Mouse (Mus musculus) left cerebral cortex, adult 9 months (tissue): ENCODE results near the gene Grin3b.
"Not testable (repeated sequence)": the region's sequence is repeated elsewhere in the genome, so short reads cannot be mapped to it uniquely, and the experiment has no call there.

Experiments
- DNase-seq, 2 experiments: peaks; one replicate each; pipeline ENCODE4 v3.0.0; 2022; ENCODE audit warnings: low spot score in 2 of 2

The Grin3b gene

DNA sequence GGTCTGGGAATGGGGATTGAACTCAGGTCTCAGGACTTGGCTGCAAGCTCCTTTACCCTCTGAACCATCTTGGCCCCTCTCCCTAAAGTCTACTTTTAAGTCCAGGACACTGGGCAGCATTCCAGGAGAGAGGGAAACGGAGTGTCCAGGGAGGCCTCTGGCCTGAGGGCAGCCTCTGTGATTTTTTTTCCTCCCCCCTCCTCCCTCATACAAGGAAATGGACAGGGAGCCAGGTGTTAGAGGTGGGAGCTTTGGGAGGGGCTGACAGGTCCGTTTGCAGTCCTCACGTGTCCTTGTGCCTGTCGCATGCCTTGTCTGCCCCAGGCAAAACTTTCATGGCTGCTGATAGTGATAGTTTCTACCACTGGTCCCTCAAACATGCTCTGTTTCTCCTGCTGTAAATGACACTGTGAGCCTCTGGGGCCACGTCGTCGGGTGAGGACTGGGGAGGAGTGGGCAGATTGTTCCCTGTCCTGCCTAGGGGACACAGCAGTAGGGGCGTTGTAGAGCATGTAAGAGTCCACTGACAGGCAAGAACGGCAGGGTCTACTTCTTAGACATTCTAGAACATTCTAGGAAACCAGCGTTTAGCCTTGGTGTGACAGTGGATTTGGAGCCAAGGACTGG lies 34.1 kb upstream of the Grin3b start:
- no peak for DNase-seq

DNA sequence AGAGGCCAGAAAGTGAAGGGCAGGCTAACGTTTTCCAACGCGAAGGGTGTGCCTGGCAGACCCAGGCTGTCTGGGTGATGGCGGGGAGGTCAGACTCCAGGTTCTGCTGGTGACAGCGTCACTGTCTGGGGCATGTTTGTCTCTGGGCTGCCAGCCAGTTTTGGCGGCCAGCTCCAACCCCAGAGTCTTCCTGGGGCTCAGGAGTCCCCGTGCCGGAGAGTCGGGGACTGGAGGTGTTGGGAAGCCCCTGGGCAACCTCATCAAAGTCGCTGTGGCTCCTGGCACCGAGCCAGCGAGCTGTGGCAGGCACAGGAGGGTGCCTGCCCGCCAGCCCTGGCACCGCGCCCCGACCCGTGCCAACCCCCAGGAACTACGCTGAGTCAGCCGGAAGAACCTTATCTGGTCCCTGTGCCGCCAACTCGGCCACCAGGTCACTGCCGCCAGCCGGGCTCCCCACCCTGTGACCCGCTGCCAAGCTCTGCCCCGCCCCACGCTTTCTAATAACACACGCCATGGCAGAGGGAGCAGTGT lies 33.5 kb upstream of the Grin3b start:
- no peak for DNase-seq

DNA sequence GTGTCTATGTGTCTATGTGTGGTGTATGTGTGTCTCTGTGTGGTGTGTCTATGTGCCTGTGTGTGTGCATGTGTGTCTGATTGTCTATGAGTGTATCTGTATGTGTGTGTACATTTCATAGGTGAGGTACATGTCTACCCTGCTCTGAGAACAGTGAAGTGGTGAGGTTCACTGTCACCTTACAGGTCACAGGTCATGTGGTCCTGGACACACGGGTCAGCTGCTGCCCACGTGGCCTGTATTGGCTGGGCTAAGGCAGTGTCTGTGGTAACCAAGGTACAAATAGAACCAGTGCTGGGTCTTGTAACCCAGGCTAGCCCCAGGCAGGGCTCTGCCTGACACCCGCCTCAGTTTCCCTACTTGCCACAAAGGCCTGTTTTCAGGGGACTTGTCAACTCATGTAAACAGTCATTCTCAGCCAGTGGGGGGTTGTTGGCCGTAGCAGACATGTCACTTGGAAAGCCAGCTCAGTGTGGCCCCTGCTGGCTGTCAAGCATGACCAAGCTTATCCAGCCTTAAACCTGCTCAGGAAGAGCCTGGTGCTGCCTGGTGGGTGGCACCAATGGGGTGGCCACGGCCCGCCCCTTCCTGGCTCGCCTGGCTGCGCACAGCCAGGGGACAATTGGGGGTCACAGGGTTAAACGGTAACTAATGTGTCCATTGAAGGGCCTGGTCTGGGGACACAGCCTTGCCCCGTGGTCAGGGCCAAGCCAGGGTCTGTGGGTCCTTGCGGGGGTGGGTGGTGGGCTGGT lies 32.6 kb upstream of the Grin3b start:
- no peak for DNase-seq

DNA sequence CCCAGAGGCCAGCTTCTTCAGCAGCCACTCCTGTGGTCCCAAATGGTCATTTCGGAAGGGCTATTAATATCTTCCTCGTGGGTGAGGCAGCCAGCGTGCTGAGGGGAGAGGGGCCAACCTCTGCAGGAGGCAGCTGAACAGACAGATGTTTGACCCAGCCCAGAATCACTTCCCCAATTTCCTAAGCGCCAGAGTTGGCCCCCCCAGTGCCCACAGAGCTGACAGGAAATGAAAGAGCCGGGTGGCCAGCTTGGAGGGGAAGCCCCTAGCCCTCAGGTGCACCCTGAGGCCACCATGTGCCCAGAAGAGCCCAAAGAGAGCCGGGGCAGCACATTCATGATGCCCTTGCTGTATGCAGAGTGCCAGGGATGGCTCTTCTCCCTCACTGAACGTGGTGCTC lies 29.8 kb upstream of the Grin3b start:
- DNase-seq = no peak

DNA sequence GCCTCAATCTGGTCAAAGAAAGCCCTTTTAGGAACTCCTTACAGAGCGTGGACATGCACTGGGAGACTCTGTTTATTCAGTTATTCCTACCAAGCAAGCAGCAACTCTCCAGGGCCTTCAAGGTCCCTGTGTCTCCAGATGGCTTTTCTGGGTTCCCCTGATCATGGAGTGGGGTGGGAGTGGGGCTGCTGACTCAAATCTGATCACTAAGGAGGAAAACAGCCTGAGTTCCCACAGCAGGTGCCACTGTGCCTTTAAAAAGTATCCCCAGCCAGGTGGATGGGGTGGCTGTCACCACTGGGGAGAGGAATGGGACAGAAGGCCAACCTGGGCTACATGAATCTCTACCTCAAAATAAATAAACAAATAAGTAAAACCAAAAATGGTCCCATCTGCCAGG lies 27.5 kb upstream of the Grin3b start:
- no peak for DNase-seq

DNA sequence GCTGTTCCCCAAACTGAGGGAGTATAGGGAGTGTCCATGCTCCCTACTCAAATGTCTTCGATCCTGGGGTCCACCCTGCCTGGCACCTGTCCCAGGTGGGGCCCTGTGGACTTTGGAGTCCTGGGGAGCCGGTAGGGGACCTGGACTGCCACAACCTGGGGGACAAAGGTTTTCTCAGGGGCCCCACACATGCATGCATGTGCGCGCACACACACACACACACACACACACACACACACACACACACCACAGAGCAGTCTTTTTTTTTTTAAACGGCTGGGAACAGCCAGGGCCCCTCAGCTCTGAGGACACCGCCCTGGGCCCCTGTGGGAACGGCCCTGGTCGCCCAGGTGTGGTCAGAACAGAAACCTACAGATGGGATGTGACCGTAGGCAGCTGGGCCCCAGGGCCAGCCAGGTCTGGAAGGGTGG lies 27.0 kb upstream of the Grin3b start:
- DNase-seq = no peak

DNA sequence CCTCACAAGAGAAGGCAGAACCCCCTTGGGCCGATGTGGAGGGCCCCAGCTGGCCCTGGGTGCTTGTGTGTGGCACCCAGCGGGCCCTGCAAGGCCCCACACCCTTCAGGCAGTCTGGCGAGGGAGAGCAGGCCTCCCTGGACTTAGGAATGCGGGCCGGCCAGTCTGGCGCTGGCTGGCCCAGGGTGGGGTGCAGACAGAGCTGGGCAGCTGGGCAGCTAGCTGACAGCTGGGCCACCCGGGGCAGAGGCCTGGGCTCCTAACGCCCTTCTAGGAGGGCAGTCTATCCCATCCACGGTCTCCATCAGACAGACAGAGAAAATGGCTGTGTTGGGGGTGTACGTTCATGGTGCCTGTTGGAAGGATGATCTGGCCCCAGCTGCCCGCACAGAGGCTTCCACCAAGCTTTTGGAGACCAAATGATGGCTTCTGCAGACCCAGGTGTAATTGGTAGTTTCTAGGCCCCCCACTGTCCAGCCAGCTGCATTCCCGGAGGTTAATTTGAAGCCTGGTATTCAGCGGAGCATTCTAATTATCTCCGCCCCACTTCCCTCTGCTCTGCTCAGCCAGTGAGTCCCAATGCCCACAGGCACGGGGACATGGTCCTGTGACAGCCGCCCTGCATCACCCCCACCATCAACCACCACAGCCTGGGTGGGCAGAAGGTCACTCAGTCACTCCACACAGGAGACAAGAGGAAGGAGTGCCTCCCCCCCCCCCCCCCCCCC lies 24.8 kb upstream of the Grin3b start:
- no peak for DNase-seq

DNA sequence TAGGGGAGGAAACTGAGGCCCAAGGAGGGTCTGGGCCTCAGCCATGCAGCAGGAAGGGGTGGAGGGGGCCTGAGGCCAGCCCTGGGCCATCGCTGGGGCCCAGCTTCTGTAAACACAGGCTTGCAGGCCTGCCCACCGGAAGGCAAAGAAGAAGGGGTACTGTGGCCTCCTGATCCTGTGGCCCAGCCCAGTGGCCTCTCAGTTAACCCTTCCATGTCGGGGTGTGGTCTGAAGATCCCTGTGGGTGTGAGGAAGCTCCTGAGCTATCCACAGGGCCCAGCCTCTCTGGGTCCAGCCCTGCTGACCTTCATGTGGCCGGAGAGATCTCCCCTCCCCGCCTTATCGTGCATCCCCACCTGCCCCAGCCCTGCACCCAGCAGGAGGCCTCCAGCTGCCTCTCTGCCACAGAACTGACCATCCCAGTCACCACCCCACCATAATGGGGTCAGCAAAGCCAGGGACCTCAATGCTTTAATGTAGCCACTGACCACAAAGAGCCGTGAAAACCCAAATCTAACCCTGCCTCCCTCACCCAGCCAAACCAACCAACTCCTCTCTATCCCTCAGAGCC lies 23.7 kb upstream of the Grin3b start:
- no peak for DNase-seq

DNA sequence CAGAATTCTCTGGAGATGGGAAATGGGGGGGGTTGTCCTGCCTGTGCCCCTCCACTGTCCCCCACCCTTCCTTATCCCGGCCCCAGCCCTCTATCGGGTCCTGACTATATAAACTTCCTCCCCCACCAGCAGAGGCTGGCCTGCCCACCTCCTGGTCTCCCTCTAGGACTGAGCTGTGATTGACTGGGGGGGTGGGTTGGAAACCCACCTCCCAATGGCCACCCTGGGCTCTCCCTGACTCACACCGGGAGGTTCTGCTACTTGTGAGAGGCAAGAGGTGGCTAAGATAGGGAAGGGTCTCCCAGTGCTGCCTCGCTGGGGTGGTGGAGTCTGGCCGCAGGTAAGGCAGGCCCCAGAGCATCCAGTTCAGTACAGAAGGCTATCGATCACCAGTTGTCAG lies 23.0 kb upstream of the Grin3b start:
- DNase-seq = no peak

DNA sequence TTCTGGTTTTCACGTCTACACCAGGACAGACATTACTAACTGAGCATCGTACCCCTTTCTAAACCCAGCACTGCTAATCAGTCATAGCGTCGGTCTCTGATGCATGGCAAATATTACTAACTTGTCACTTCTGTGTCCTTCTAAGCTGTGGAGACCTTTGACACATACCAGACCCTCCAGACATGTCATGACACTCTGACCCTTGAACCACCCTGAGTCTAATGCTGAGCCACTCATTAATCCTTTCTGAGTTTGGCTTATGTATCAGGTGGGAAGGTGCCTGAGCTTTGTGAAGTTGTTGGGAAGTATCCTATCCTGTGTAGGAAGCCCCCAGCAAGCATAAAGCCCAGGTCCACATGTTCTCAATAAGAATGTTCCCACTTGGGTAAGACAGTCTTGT lies 20.6 kb upstream of the Grin3b start:
- DNase-seq = no peak

DNA sequence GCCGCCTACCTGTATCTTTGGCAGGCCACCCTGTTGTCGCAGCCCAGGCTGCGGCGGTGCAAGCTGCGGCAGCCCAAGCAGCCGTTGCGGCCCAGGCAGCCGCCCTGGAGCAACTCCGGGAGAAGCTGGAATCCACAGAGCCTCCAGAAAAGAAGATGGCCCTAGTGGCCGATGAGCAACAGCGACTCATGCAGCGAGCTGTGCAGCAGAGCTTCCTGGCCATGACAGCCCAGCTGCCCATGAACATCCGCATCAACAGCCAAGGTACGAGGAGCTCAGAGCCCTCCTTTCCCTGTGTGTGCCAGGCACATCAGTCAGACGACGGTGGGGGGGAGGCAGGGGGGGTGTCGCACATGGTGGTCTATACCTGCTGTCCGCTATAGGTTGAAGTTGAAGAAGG lies 19.9 kb upstream of the Grin3b start:
- no peak for DNase-seq

DNA sequence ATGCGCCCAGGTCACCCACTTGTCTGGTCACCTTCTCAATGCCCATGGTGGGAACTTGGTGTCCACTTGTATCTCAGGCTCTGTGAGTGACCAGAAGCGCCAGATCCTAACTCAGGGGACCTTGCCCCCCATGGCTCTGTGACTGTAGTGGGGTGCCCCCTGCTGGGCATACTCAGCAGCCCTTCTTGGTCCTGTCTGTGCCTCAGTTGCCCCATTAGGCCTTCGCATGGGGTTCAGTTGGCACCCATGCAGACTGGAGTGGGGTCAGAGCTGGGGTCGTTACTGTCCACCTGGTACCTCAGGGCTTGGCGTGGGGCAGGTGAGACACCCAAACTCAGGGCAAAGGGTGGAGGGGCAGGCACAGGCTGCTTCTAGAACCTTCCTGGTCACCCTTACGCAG lies 16.6 kb upstream of the Grin3b start:
- peak in 1 of 2 experiments; percentile 38 for DNase-seq

DNA sequence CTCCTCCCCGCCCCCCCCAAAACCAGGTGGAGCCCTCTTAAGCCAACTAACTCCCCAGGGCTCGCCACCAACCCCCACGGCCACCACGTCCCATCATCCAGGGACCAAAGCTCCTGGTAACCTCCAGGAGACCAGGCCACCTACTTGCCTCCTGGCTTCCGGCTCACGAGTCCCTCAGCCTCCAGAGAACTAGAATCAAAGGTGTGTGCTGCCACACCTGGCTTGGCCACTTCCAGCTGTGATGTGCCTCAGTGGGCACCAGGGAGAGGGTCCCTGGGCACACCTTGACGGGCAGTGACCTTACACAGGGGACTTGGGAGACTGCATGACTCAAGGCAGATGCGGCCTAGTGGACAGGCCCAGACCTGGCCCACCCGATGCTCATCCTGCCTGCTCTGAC lies 14.8 kb upstream of the Grin3b start:
- DNase-seq = no peak

DNA sequence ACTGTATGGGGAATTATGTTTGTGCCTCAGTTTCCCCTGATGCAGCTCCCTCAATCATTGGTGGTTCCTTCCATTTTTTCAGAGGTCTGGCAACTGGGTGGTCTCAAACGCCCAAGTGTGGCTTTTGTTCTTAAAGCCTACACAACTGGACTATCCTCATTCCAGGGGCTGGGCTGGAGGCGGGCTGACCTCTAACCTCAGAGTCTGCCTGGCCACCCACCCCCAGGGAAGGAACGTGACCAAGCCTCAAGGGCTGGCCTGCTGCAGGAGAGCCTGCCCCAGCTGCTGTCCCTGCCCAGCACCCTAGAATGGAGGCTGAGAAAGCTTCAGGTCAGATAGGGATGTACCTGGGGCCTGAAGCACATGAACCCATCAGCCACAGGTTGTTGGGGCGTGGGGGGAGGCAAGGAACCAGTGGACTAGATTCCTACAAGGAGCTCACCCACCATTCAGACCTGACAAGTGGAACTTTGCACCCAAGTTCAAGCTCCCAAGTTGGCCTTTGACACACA lies 13.8 kb upstream of the Grin3b start:
- DNase-seq = no peak

DNA sequence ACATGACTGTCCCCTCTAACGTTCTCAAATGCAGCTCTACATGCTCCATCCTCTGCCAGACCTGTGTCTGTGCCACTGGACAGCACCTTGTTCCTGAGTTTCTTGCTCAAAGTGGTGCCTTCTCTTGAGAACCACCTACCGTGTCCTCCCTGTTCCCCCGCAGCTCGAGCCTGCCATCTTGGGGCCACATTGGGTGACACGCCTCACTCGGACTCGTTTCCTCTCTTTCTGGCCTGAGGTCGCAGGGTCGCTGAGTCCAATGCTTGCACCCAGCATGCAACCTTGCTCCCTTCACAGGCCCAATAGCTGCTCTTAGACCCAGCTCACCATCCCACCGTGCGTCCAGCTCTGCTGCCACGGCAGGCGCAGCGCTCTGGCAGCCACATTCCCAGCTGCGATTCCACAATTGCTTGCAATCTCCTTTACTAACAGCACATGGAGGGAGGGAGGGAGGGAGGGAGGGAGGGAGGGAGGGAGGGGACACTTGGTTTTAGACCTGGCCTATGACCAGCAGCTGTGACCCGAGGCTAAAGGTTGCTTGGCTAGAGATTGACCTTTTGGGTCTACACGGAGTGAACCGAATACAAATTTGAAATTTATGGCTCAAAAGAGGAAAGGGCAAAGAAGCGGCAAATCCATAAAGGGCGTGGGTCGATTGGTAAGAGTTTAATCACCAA lies 12.2 kb upstream of the Grin3b start:
- DNase-seq = peak in 1 of 2 experiments; percentile 80

DNA sequence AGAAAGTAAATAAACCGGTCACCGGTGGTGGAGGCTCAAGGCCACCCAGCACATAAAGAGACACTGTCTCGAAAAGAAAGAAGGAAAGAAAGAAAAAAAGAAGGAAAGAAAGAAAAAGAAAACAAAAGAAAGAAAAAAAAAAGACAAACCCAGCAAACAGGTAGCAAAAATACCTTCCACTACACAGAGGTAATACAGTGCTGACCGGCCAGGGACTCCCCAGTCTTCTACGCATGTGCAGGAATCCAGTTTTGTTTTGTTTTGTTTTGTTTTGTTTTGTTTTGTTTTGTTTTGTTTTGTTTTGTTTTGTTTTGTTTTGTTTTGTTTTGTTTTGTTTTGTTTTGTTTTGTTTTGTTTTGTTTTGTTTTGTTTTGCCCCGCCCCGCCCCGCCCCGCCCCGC lies 11.1 kb upstream of the Grin3b start:
- DNase-seq = not testable (repeated sequence)

DNA sequence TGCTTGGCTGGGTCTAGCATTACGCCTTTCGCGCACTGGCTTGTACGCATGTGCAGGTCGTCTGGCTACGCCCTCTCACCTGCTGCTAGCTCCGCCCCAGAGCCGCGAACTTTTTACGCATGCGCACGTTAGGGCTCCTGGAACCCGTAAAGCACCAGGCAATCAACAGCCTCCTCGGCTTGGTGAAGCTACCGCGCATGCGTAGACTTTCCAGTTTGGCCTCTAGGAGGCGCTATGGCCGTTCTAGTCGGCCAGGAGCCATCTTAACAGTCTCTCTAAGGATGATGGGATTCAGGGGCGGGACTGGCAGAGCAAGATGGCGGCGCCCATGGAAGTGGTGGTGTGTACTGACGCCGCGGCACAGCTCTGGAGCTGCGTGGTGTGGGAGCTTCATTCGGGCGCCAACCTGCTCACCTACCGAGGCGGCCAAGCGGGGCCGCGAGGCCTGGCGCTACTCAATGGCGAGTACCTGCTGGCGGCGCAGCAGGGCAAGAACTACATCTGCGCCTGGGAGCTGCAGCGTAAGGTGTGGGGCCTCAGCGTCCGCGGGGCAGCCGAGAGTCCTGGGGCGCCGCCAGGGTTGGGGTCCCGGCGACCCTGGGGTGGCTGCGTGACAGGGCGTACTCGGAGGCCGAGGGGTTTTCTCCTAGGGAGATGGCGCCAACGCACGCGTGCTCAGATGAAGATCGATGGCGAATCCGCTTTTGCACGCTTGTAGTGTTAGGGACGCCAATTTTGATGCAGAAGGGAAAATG lies 10.5 kb upstream of the Grin3b start, which contains the start of gene Wdr18:
Wdr18 (plus strand) TSS at position 306 of the 755 bp plus-strand sequence.
- DNase-seq = peak; percentile 99 to 100

DNA sequence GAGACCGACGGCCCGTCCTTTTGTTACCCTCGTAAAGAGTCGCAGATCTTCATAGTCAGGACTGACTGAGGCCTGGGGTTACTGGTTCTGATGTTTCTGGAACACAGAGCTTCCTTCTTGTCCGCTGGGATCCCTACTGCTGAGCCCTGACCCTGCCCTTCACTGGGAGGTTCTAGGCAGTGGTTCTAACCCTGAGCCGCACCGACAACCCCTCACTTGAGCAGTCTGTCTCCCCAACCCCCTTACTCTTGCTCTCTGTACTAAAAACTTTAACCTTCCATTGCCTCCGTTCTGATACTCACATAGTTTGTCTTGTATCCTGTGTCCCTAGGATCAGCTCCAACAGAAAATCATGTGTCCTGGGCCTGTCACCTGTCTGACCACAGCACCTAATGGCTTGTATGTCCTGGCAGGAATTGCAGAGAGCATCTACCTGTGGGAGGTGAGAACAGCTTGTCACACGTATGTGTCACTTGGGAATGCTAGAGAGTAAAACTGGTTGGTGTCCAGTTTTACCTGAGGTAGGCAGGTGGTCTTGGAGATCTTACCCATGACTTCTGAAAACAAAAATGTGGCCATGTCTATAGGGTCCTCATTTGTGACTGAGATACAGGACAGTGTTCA lies 9.7 kb upstream of the Grin3b start:
- no peak for DNase-seq

DNA sequence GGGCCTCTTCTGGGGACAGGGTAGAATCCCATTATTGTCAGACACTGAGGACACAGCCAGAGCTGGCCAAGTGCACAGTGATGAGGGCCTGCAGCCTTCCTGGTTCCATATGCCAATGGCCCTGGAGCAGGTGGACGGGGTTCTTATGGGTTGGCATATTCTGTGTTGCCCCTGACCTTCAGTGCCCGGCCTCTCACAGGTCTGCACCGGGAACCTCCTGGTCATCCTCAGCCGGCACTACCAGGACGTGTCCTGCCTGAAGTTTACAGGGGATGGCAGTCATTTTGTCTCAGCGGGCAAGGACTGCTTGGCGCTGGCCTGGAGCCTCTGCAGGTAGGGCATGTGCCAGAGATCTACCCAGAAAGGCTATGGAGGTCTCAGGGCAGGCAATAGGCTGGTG lies 5.8 kb upstream of the Grin3b start:
- DNase-seq = no peak

DNA sequence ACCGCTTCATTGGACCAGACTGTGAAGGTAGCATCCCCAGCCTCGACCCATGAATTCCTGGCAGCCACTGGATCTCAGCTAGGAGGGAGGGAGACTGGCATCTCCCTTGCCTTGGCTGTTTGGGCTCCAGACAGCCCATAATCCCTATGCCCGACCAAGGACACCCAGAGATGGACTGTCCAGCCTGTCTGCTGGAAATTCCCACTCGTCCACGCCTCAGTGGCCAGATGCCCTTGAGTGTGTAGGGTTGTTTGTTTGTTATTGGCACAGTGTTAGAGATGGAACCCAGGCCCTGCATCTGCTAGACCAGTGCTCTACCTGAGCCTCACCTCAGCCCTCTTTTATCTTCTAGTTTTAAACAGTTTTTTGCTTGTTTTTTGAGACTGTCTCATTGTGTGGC lies 5.2 kb upstream of the Grin3b start:
- no peak for DNase-seq
